Mouse (Mus musculus) layer of hippocampus, adult 6 months (tissue): Measurements from ENCODE around the gene Igfbp5. TPM values are rescaled to one million over a fixed set of nuclear protein-coding genes. Genes with fewer than 3 reads are reported as not detected.

ENCODE experiments used
- long read RNA-seq, 2 experiments: library from polyadenylated mRNA; unstranded; transcript quantifications; one replicate each; pipeline ENCODE4 v2.0.0; 2019 to 2020
- polyA plus RNA-seq: library from polyadenylated mRNA; unstranded; fragments of <200 nt; fragmentation: Nextera tagmentation; gene quantifications from 2 replicates; pipeline ENCODE4 v1.2.3, GENCODE M21; 2021

The Igfbp5 gene
- 8.2 TPM in 2 replicates for polyA plus RNA-seq
- long read RNA-seq, experiment 1, partial matches to known transcripts: 0 of 34 reads
- long read RNA-seq, experiment 1, other reads (novel, unspliced or antisense): 34 of 34 reads
- long read RNA-seq, experiment 2, full-length matches to known transcripts: 9 of 76 reads
- long read RNA-seq, experiment 2, partial matches to known transcripts: 1 of 76 reads
- long read RNA-seq, experiment 2, other reads (novel, unspliced or antisense): 66 of 76 reads

GRCm38 (mm10) chr1:72874287-72875211 lies at the start of gene Igfbp5:
TSS of gene Igfbp5 (minus strand) at chr1:72874884.

DNA sequence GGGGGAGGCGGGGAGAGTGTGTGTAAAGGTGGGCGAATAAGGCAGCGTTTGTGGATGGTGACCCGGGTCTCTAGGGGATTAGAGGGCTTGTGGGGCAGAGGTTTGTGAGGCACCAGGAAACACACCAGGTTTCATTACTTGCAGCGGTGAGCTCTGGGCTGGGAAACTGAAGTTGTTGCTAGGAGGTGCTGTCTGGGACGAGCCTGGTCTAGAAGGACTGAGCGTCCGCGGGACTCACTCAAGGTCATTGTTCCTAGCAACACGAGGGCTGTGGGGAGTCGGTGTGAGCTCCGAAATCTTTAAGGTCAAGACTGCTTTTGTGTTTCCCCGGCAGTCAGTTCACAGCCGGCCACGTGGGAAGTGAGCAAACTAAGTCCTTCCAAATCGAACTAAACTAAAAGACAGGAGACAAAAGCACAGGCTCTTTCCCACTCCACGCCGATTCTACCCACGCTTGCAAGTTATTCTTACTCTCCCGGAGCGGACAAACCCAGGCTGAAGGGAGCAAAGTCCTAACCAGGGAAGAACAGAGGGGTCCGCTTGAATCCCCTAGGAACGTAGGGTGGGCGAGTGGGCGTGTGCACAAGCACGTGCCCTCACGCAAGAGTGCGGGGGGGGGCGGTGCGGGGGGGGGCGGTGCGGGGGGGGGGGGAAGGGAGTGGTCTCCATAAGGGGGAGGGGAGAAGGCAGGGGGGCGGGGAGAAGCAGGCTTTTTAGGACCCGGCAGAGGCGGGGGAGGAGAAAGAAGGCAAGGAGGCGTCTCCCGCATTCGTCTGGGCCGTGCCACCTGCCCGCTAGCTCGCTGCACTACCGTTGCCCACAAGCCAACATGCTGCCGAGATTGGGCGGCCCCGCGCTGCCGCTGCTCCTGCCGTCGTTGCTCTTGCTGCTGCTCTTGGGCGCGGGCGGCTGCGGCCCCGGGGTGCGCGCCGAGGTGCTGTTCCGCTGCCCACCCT lies 50.7 kb downstream of the Igfbp5 start, which contains the start of gene Igfbp2:
Gene Igfbp2 (plus strand): TSS at position 753 of the 956 bp plus-strand sequence.

Other genes starting within 250 kb of the Igfbp5 start
- gene Ankar, start 174.3 kb downstream of the Igfbp5 start, polyA plus RNA-seq: not detected in 2 replicates
- 1,687 and 1,757 TPM in 2 replicates for gene Rpl37a, start 163.6 kb downstream of the Igfbp5 start, polyA plus RNA-seq
- 54.0 and 151 TPM in 2 replicates for gene Igfbp2, start 50.4 kb downstream of the Igfbp5 start, polyA plus RNA-seq
- not detected in 2 replicates for gene Tnp1, start 141.0 kb upstream of the Igfbp5 start, polyA plus RNA-seq